Mouse (Mus musculus): ENCODE measurements around the gene Slu7.

The Slu7 gene

DNA sequence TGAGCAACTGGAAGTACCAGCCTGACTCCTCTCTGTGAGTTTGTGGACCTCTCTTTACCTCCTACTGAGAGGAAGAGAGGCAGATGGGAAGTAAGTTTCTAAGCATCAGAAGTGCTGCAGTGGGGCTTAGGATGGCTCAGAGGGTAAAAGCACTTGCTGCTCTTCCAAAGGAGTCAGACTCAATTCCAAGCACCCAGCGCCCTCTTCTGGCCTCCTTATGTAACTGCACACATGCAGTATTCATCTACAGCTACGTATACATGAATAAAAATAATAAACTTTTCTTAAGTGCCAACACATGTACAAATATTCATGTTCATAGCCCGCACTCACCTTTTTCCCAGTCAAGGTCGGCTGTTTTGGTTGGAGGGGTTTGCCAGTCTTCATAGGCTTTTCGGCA lies 9.2 kb upstream of the Slu7 start:
- DNase-seq (ENCODE audit: low spot score) = no peak

DNA sequence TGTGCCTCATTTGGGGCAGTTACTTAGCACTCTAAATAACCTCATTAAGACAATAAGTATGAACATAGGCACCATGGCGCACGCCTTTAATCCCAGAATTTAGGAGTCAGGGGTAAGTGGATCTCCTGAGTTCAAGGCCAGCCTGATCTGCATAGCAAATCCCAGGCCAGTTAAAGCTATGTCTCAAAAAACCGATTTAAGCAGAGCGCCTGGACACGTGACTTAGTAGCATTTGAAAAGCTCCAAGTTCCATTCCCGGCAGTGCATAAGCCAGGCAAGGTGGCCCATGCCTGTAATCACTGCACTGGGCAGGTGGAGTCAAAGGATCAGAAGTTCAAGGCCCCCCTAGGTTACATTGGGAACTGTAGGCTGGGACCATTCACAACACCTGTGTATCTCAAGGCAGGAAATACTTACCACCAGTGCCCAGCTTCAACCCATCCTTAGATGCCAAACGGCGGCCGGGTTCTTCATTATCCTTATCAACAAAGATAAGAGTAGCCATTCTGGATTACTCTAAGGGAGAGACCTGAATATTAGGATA lies 8.3 kb upstream of the Slu7 start:
- DNase-seq (ENCODE audit: low spot score) = no peak

DNA sequence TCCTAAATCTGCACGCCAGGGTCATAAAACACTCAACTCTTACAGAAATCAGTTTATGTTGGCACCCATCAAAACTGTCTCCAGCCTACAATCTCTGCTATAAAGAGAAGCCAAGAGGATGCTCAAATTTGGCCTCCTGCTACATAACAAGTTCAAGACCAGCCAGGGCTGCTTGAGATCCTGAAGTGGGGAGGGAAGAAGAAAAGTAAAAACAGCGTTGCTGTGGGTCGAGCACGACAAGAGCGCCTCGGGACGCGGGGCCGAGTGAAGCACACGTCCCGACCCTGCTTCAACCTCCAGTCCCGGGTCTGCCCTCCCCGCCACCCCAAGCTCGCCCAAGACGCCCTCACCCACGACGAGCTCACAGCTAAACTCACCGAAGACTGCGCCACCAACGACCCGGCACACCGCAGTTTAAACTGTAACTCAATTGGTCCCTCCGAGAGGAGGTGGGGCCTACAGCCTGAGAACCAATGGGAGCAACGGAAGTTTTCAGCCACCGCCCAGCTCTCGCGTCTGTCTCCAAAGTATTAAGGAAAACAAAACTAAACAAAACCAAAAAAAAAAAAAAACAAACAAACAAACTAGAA lies 7.6 kb upstream of the Slu7 start, which contains the start of gene Pttg1:
Gene Pttg1, minus strand, starts transcription at position 428 of the 590 bp plus-strand sequence.
- DNase-seq (ENCODE audit: low spot score) = peak; percentile 88

DNA sequence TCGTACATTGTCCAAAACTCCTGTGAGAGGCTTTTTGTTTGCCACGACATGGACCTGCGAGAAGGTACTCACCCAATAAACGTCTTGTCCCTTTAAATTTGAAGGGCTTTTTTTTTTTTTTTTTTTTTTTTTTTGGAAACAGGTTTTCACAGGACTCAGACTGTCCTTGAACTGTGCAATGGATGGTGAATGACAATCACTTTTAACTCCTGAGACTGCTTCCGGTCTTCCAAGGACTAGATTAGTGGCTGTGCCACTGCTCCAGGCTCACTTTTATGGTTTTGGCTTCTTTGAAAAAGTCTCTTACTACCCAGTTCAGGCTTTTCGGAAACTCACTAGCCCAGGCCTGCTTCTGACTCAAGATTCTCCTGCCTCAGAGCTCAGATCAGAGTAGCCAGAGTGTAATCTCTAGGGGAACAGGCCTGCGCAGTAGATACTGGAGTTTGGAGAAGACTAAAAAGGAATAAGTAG lies 7.1 kb upstream of the Slu7 start:
- peak; percentile 49 for DNase-seq (ENCODE audit: low spot score)

DNA sequence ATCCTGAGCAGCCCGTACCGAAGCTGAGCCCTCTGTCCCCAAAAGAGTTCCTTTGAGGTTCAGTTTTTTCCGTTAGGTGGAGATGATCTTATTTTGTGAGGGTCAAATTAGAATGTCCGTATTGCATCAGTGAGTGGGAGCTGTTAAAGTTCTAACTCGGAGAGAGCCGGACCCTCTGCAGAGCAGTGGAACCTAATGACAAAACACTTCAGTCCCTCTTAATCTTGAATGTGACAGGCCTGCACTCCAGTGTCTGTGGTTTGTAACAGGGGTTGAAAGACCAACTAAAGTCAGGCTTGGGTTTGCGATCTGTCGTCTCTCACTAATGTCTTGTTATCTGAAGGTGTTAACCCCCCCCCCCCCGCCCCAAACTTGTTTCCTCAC lies 472 bp downstream of the Slu7 start:
- DNase-seq (ENCODE audit: low spot score) = no peak

DNA sequence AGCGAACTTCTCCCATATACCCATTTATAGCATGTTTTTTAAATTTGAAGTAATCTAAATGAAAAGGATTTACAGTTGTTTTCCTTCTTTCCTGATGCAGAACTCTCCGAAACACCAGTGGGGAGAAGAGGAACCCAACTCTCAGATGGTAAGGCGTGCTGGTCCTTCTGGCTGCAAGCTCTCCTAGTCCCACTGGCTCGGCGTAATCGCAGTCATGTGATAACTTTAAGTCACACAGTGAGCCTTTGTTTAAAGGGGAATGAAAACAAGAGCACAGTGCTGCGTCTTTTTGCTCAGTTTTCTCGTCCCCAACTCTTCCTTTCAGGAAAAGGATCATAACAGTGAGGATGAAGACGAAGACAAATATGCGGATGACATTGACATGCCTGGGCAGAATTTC lies 7.6 kb downstream of the Slu7 start:
- DNase-seq (ENCODE audit: low spot score) = no peak

DNA sequence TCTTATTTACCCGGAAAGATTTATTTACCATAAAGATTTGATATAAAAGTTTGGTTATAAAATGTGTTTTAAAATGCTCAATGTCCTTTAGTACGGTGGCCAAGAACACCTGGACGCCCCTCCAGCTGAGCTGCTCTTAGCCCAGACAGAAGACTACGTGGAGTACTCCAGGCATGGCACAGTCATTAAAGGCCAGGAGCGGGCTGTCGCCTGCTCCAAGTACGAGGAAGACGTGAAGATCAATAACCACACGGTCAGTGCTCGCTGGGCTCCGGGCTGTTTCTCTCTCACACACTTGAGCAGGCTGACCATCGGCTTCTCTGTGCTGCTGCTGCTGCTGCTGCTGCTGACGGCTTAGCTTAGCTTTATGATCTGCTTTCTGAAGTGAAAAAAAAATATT lies 9.6 kb downstream of the Slu7 start:
- no peak for DNase-seq (ENCODE audit: low spot score)

DNA sequence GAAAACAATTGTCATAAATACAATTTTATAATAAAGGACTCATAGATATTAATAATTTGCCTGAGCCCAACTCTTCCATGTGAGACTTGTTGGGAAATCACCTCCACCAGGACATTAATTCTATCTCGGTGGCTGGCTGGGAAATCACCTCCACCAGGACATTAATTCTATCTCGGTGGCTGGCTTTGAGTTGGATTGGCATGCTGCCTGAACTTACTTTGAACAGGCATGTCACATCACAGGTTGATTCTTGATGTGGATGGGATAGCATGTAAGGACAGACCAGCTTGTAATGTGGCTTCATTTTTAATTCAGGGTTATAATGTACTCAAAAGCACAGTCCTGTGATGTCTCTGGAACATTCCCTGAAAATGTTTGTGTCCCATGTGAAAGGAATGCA lies 16.4 kb downstream of the Slu7 start:
- DNase-seq (ENCODE audit: low spot score) = no peak

DNA sequence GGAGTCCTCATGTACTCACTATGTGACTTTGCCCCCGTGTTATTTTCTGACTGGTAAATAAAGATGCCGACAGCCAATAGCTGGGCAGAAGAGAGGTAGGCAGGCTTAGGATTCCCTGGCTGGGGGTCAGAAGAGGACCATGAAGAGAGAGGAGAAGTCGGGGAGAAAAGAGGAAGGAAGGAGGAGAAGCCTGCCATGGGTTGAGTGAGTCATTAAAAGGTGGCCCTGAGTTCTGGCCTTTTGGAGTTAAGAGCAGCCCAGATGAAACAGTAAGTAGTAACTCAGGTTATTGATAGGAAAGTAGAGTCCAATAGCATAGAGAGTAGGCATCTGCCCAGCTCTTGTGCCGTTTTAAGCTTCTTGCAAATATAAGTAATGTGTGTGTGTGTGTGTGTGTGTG lies 17.8 kb downstream of the Slu7 start:
- no peak for DNase-seq (ENCODE audit: low spot score)

DNA sequence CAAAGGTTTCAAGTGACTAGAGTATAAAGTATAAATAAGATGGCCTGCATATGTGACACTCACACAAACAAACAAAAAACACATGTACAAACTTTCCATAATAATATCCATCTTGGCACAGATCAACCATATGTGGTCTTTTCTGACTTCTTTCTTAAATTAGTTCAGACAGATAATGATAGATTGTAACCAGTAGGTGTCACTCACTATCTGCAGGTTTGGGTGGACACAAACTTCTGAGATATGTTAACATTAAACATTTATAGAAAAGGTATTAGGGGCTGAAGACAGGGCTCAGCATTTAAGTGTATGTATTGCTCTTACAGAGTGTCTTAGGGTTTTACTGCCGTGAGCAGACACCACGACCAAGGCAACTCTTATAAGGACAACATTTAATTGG lies 18.7 kb downstream of the Slu7 start:
- no peak for DNase-seq (ENCODE audit: low spot score)

DNA sequence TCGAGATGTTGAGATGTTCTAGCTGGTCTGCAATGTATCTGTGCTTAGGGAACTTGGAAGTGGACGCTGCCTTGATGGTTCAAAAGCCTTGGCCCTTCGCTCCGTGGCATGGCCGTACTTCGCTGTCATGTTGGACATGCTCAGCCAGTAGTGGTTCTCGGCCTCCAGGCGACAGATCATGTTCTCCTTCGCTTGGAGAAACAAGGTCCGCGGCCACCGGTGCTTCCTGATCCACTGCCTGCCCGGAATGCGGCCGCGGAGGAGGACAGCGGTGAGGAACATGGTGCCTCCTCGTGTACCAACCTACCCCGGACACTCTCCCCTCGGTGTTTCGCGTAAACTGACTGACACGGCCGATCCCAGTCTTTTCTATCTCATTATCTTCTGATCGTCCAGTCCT lies 29.7 kb downstream of the Slu7 start:
- no peak for DNase-seq (ENCODE audit: low spot score)

DNA sequence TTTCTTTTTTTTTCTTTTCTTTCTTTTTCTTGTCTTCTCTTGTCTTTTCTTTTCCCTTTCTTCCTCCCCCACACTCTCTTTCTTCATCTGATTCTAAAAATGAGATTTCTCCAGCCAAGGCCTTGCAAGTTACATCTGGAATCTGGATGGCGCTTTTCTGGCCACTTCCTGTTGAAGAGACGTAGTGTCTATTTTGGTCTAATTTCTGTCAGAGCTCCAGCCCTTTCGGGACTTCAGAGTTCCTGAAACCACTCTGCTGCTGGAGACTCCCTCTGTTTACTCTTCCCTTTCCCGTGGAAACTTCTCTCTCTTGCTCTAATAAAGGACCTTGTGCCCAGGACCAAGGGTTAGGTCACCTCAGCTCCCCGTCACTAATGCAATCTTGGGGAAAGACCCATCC lies 36.6 kb downstream of the Slu7 start:
- no peak for DNase-seq (ENCODE audit: low spot score)

DNA sequence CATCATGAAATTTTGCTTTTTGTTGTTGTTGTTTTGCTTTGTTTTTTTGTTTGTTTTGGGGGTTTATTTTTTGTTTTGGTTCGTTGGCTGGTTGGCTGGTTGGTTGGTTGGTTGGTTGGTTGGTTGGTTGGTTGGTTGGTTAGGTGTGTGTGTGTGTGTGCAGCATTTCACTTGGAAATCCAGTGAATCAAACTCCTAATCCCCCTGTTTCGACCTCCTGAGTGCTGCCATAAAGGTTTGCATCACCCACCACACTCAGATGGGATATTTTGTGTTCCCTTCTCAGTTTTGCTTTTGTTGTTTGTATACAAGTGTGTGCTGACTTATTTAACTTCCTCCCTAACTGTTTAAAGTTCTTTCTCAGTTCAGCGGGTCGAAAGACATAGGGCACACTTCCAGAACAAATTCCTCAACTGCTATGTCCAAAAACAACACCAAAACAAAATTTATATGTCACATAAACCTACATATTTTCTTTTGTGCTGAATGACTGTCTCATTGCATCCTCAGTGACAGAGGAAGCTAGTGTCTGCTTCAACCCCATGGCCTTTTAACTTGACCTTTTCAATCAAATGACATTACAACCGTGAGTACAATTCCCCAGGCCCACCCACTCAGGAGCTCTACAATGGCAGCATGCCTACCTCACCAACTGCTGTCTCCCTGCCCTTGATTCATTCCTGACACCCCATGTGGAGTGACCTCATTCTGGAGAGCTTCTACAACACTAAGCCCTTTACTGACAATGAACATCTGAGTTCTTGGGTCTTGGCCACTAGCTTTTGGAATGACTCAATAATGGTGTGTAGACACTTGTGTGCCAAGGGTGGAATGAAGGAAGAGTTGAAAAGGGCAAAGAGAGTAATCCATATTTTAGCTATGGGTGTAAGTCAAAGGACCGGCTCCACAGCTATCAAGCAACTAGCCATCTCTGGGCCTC lies 37.6 kb downstream of the Slu7 start:
- DNase-seq (ENCODE audit: low spot score) = no peak

DNA sequence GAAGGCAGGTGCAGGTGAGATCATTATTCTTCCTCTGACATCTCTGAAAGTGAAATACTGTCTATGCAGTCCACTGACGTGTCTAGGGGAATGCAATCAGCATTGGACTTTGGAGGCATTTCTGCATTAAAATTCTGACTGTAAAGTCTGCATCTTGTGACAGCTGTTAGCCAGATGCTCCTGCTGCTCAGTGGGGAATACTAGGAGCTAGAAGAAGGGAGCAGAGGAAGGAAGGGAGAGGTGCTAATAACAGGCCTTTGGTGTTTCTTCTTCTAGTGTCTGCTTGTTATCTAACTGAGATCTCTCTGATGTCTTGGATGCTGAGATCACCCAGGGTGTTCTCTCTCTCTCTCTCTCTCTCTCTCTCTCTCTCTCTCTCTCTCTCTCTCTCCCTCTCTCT lies 39.6 kb downstream of the Slu7 start:
- DNase-seq (ENCODE audit: low spot score) = no peak

DNA sequence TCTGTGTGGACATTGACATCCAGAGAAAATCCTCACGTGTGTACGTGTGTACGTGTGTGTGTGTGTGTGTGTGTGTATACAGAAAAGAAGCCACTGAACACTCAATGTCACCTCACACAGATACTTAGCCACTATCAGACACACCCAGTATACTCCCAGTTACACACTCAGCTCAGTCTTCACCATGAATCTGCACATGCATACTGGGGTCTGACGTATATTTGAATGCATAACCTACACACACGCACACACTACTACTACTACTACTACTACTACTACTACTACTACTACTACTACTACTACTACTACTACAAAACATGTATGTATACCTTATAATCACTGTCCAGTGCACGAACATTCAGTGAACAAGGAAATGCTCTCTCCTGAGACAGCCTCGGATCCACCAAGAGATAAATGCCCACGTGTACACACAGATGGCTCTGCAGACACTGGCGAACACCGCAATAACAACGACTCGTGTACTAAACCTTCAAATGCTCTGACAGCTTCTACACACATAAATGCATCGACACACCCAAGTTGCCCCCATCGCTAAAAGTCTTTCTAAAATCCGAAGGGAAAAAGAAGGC lies 40.2 kb downstream of the Slu7 start:
- no peak for DNase-seq (ENCODE audit: low spot score)

DNA sequence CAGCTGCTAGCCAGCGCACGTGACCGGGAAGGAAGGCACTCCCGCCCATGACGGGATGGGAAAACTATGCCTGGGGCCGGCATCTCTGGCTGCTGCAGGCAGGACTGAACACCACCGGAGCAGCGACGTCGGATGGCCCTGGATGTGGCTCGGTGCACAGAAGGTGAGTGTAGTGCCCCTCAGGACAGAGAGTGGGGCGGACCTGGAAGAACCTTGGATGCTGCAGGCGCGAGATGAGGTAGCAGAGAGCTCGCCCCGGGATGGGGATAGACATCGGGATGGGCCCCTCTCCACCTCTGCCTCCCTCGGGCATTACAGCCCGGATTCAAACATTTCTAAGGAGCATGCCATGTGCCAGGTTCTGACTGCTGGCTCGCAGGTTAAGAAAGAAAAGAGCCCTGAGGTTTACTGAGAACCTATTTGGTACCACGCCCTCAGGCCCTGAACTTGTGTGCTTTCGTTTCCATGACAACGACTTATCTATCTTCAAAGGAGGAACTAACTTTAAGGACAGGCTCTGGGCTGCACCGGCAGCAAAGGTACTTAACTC lies 40.8 kb downstream of the Slu7 start, which contains the start of gene C1qtnf2:
Gene C1qtnf2, plus strand, starts transcription at position 52 of the 550 bp plus-strand sequence.
- DNase-seq (ENCODE audit: low spot score) = peak; percentile 21

DNA sequence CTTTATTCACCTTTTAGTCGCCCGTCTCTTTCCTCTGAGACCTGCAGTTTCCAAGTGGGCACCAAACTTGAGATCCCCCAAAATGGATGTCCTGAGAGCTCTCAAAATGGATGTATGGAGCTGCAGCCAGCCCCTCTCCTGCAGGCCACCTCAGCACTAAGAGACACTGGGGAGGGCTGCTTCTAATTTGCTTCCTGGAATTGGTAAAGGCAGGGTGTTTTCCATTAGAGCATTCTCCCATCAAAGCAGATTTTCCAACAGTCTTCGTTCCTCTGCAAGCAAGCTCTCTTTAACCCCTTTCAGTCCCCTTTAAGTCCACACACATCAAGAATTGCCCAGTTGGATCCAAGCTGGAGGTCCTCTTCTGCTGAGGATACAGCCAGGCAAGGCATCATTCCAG lies 45.8 kb downstream of the Slu7 start:
- no peak for DNase-seq (ENCODE audit: low spot score)

DNA sequence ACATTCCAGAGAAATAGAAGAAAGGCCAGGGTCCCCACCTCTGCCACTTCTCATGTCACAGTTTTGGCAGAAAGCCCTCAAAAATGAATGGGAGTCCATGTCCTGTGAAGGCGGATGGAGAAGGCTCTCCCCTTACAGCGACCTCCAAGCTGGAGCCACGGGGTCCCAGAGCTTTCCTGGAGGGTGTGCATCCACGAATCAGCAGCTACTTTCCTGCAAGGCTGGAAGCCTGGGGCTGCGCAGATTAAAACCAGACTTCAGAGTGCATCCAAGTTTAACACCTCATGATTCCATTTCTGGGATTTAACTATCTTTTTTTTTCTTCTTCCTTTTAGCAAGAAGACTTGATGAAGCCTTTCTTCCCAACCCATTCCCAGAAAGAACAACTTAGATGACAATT lies 47.0 kb downstream of the Slu7 start:
- DNase-seq (ENCODE audit: low spot score) = no peak

DNA sequence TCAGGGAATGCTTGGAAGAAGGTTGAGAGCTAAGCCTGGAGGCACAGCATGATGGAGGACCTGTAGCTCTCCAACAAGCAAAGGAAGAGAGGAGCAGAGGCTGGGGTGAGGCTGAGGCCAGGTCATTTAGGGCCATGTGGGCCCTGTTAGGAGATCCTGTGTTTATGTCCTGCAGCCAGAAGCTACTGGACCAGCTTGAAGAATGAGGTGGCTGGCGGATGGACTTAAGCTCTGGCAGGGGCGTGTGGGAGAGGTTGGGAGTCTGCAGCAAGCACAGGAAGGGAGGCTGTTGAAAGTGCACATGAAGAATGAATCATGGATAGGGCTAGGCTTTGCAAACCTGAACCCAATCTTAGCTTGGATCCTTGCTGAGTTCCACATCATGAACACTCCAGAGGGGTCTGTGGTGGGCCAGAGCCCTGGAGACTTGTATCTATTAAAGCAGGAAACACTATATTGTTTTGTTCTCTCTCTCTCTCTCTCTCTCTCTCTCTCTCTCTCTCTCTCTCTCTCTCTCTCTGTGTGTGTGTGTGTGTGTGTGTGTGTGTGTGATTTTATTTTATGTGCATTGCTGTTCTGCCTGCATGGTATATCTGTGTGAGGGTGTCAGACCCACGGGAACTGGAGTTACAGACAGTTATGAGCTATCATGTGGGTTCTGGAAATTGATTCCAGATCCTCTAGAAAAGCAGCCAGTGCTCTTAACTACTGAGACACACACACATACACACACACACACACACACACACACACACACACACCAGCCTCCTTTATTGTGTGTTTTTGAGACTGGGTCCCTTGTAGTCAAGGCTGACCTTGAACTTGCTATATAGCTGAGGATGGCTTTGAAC lies 48.4 kb downstream of the Slu7 start:
- no peak for DNase-seq (ENCODE audit: low spot score)

DNA sequence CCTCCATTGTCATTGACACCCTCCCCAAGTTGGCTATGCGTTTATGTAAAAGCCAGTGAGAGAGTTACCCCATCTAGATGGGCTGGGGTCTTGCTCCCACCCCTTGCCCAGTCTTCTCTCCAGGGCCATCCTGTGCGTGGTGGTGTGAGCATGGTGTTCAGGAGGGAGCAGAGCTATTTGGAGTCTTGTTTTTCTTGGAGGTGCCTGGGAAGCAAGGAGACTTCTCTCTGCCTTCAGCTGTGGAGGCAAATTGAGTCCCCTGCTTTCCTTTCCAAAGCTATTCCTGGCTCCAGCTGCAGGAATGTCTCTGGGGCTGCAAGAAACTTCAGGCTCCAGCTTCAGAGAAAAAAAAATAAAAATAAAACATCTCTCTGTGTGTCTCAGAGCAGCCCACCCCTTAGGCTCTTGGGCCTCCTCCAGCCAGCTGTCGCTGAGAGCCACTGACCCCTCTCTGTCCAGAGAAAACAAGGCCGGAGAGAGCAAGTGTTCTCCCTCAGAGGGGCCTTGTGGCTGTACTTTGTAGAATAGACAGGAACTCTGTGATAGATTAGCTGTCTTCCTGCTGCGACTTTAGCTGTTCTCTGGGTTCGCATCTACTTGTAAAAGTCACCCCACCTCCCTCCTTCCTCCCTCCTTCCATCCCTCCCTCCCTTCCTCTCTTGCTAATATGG lies 49.7 kb downstream of the Slu7 start:
- no peak for DNase-seq (ENCODE audit: low spot score)

DNA sequence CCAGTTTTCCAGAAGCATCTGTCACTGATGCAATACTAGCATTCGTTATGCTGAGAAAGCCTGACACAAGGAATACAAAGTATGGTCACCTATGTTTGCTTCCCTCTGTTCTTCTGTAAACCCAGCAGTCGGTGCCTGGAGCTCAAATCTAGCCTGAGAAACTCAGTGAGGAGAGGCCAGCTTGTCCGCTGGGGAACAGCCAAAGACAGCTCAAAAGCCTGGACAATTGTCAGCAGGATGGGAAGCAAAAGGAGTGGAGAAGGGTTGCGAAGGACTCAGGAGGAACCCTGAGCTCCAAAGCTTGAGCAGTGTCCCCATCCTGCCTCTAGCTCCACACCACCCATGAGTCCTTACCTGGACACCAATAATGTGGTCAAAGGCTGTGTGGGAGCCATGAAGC lies 50.5 kb downstream of the Slu7 start:
- DNase-seq (ENCODE audit: low spot score) = no peak

All from c-Kit-positive CD71-positive TER-119-positive erythroid progenitor cells, embryonic 14.5 days (primary cell).